Mouse (Mus musculus) adrenal gland, adult 8-10 months (tissue): ENCODE data around the gene St6galnac3. TPM values are rescaled to one million over a fixed set of nuclear protein-coding genes. Genes with fewer than 3 reads are reported as not detected.
A peak's percentile ranks its signal among the peaks of the same experiment; 100 is the strongest.

Source experiments
- DNase-seq: peaks from one replicate; pipeline ENCODE4 v3.0.0; 2022
- microRNA-seq, 2 experiments: library from miRNA; unstranded; fragments of <30 nt; microRNA quantifications; one replicate each; pipeline ENCODE4 v1.2.0; 2022
- total RNA-seq, 4 experiments: library from RNA; stranded (reverse); gene quantifications; 2 replicates each; pipeline ENCODE4 v1.2.4; 2022

The St6galnac3 gene
- total RNA-seq, 4 experiments from 2014 or later: 7.7 to 25.4 (median 16.9) TPM

DNA sequence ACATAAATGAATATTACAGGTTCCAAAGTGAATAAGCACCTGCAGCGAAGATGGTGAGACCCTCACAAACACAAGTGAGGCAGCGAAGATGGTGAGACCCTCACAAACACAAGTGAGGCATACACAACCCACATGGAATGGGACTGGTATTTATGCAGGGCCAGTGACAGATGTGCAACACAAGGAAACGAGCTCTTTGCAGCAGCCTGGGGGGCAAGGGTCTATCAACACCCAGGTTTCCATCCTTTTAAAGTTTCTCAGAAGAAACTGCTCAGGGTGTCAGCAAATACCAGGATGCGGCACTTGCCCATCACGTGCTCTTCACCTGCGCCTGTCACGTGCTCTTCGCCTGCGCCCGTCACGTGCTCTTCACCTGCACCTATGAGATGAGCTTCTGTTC, 524.9 kb downstream of the St6galnac3 start:
- DNase-seq: no peak

DNA sequence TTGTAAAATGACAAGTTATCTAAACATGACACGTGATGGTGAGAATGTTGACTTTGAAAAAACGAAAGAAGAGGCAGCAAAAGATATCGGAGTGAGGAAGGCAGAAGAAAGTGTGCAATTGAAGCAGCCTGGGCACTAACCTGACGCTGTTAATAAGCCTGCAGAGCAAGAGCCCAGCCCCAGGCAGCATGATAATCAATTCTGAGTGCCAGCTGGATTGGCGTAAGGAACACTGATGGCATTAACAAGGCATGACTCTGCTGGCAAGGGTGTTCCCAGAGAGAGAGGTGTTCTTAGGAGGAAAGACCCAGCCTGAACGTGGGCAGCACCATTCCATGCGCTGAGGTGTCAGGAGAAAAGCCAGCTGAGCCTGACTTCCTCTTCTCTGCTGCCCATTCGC, 525.7 kb downstream of the St6galnac3 start:
- DNase-seq: no peak

DNA sequence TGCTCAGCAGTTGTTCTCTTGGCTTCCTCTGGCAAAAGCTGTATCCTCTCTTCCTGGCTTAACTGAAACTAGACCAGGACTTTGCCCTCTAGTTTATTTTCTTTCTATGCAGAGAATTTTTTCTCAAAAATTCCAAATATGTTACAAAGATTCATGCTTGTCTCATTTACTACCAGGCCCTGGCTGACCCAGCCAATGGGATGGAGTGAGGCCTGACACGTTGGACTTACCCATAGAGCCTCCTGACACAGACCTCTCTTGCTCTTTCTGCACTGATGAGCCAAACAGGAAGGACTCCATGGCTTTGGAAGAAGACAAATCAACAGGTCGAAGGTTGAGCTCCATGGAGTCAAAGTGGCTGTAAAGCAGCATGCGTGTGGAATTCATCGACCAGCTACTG, 526.5 kb downstream of the St6galnac3 start:
- DNase-seq: no peak

DNA sequence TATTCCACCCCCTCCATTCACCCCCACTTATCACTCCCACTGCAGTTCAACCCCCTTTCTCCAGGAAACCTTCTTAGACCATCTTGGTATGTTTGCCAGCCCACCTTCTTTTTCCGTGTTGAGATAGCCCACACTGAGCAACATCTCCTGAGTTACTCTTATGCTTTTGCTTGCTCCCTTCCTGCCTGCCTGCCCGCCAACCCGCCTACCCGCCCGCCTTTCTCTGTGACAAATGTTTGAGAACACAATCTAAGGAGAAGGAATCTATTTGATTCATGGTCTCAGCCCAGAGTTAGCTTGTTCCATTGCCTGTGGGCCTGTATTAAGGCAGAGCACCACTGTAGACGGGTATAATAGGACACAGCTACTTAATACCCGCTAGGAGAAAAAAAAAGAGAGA, 531.9 kb downstream of the St6galnac3 start:
- no peak for DNase-seq

DNA sequence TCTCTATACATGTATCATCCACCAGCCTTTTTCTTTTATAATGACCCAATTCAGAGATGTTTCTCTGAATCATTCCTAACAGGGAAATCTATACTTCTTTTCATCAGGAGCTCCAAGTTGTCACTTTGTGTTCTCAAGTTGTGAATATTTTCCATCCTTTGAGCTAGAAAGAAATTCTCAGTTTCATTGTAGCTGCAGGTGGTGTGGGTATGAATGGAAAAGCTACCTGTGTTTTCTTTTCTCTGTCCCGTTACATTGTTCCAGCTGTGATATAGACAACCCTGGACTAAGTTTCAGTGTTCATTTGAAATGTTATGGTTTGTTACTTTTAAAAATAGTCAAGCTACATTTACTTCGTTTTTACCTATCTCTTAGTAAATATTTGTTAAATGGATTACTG, 534.2 kb downstream of the St6galnac3 start:
- DNase-seq: no peak

DNA sequence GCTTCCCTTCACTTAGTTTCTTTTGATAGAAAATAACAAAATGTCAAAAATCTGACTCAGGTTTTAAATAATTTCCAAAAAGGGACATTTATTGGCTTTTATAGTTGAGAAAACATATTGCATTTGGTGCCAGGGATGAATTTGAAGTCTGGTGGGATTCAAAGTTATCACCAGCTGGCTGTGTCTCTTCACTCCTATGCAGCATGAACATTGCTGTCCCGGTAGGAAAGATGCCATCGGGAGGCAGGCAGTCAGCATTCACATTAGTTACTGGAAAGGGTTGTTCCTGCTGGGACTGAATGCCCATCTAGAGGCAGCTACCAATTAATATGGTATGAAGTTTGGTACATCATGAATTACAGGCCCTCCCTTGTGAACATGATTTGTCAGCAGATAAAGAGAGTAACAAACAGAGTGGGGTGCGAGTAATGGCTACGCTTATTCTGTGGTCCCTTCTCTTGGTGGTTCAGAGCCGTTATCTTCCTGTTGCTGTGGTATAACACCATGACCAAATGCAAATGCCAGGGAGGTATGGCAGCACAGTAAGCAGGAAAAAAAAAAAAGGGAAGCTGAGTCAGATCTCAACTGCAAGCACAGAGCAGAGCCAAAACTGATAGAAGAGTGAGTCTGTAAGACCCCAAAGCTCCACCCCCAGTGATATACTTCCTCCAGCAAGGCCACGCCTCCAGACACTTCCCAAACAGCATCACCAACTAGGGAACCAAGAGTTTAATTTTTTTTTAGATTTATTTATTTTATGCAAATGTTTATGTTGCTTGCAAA, 535.1 kb downstream of the St6galnac3 start:
- DNase-seq: no peak

DNA sequence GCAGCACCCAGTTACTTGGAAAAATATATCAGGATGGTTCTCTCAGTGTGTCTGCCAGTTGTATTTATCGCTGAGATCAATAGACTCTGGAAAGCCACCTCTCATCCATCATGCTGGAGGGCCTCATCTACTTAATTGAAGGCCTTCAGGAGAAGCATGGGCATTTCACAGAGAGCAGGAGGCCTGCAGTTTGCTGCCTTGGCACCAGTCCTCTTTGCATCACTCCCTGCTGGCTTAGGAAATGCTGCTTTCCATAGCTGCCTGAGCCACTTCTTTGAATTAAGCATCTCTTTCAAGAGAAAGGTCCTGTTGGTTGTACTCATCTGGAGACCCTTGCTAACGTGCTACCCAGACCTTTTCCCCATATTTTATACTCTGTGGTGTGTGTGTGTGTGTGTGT, 536.8 kb downstream of the St6galnac3 start:
- DNase-seq: no peak

DNA sequence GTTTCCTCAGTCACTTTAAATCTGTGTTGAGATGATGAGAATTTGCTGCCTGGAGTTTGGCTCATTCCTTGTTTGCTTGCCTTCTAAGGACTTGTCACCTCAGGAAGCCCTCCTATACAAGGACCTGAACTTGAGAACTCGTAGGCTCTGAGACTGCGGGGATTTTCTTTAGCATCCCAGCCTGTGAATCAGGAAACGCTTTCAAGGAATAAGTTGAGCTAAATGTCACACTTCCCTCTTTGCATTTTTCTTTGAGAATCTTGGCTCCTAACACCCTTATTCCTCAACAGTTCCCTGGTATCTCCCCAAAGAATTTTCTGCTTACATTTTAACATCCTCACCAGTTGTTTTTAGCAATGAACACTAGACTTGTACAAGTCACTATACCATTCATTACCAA, 539.9 kb downstream of the St6galnac3 start:
- no peak for DNase-seq

DNA sequence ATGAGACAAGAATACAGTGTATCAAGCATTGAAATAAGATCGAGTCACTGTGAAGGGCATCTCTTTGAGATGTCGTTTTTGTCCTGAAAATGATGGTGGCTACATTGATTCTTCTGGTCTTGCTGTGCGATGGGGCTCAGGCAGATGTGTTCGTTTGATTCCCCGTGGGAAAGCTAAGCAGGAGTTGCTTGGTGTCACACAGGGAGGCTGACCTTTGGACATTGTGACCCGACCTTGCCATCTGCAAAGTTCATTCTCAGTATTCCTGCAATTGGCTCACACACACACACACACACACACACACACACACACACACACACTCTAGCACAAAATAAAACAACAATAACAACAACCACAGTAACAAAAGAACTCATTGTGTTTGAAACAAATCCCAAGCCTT, 543.7 kb downstream of the St6galnac3 start:
- no peak for DNase-seq

DNA sequence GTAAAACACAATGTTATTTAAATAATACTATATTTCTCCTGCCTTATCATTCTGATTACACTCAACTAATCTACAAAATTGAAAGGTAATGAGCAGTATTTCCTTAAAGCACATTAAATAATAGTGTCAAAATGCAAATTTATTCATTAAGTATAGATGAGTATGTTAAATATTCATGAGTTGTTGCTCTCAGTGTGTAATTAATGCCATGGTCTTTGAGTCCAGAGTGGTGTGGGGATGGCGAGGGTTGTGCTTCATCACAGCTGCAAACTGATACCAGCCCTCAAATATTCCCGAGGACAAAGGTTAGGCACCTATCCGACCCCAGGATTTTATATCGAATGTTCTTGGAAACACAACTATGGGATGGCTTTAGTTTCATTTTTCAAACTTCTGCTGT, 548.2 kb downstream of the St6galnac3 start:
- no peak for DNase-seq

DNA sequence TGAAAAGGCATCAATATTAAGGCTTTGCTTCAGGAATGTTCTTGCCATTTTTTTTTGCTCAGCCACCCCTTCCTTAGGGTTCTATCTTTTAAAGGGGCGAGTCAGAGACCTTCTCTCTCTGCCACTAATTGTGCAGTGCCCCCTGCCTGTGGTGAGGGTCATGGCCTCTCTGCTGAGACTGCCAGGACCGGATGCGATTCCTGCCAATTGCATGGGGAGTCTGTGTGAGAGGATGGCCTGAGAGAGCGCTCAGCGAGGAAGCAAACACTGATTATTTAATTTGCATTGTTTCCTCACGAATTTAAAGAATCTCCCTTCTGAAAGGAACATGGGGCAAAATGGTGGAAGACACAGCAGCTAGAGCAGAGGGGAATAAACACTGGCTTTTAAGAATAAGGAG, 548.6 kb downstream of the St6galnac3 start:
- DNase-seq: no peak

DNA sequence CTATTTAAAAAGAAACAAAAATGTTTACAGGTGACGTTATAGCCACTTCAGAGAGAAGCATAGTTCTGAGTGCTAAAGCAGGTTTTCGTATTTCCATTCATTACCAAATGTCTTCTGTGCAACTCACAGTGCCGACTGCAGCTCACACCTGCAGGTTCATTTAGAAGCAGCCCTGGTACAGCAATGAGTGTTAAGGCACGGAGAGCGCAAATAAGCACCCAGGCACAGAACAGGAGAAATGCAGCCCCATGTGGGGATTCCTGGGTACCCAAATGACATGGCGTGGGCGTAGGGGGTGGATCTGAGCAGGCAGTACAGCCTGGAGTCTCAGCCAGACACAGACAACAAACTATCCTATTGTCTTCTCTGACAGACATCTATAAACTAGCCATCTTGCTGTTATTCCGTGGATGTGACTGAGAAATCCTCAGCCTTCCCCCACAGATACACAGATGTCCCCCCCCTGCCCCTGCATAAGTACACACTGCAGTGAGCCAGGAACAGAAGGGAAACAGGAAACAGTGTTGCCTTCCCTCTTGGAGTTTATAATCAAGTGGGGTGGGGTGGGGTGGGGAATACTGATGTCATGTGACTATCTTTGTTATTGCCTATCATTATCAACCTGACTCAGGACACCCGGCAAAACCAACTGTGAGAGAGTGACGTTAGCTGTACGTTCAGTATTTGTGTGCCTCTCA, 550.5 kb downstream of the St6galnac3 start:
- no peak for DNase-seq

DNA sequence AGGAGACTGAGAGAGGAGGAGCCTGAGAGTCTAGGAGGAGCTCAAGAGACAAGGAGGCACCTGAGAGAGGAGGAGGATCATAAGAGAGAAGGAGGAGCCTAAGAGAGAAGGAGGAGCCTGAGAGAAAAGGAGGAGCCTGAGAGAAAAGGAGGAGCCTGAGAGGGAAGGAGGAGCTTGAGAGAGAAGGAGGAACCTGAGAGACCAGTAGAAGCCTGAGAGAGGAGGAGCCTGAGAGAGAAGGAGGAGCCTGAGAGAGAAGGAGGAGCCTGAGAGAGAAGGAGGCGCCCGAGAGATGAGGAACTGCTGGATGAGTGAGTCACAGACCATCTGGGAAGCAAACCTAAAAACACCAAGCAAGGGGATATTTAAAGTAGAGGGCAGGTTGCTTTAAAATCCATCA, 551.4 kb downstream of the St6galnac3 start:
- no peak for DNase-seq

DNA sequence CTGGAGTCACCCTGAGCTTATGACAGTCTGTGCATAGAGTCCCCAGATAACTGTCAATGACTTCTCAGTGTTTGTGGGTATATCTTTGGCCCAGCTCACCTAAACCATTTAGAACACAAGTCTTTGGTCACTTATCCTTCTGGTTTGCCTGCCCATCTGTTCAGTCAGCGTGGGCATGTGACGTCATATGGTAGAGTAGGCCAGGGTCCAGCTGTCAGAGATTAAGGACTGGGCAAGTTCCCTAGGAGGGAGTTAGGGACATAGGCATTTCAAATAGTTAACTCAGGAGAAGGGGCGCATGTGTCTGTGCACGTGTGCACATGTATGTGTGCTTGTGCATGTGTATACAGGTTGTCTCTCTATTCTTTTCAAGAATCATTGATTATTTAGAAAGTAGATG, 554.8 kb downstream of the St6galnac3 start:
- DNase-seq: no peak

DNA sequence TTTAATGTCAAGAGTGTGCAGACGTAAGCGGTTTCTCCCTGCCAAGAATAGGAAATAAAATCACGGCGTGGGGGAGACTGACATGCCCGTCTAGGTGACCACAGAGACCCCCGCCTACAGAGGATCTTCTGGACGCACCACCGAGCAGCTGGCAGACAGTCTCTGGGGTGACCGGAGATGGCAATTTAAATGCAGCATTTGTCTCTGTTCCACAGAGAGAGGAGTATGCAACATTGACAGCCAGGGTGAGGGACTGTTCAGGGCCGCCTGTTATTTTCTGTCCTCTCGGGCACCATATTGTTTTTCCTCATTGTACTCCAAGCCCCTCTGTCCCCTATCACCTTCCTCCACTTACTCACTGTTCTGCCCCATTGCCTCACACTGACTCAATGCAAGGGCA, 555.2 kb downstream of the St6galnac3 start:
- no peak for DNase-seq

DNA sequence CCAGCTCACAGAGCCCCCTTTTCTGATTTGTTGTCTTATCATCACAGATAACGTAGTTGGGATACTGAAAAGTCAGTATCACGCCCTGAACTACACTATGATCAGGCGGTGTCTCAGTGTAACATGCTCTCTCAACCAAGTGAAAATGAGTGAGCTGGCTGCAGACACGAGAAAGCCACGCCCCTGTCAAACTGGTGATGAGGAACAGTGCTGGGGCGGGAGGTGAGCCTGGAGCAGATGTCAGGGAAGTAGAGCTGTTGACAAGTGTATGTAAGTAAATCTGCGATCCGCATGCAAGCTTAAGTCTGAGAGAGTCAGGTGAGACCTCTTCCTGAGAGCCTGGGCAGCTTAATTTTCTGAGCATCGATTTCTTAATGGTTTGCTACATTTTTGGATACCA, 563.3 kb downstream of the St6galnac3 start:
- DNase-seq: no peak

DNA sequence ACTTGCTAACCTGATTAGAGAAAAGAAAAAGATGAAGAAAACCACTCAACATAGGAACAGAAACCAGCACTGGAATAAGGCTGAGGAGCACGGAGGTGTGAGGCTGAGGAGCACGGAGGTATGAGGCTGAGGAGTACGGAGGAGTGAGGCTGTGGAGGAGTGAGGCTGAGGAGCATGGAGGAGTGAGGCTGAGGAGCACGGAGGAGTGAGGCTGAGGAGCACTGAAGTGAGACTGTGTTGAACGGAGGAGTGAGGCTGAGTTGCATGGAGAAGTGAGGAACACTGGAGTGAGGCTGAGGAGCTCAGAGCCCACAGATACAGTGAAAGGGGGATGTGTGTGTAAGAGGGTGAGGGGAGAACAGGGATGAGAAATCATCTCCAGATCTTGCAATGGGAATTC, 564.3 kb downstream of the St6galnac3 start:
- no peak for DNase-seq

DNA sequence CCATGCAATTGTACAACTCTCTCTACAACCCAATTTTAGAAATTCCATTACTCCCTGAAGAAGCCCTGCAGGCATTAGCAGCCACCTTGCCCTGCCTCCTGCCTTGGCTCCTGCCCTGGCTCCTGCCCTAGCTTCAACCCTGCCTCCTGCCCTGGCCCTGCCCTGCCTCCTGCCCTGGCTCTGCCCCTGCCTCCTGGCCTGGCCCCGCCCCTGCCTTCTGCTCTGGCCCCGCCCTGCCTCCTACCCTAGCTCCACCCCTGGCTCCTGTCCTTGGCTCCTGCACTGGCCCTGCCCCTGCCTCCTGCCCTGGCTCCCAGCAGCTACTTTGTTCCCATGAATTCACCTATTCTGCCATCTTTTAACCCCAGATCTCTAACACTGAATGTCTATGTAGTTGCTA, 576.1 kb downstream of the St6galnac3 start:
- DNase-seq: peak; percentile 18

Small RNA genes lying within 50 kb of the gene (microRNA-seq; reads per million reads assigned to microRNA genes)
- 0 reads per million in 2 experiments for gene Gm27405

Other genes with a start within 250 kb of the St6galnac3 start
- not detected for gene Asb17, start 119.0 kb upstream of the St6galnac3 start, total RNA-seq
- gene Msh4, start 181.0 kb upstream of the St6galnac3 start, total RNA-seq: under 1 TPM; 0.07 to 0.62 (median 0.16) TPM
- gene Rabggtb, start 187.8 kb upstream of the St6galnac3 start, total RNA-seq: 10 to 100 TPM; 74.0 to 84.6 (median 78.7) TPM
- 100 to 1,000 TPM; 446 to 580 (median 575) TPM for gene Acadm, start 219.5 kb upstream of the St6galnac3 start, total RNA-seq
- under 1 TPM in 3 of 4 experiments, not detected in 1; 0.03 to 0.11 (median 0.06) TPM for gene Slc44a5, start 248.3 kb upstream of the St6galnac3 start, total RNA-seq